Mouse (Mus musculus) MEL (cell line): ENCODE measurements around the gene Sh2d1a. TPM values are rescaled to one million over a fixed set of nuclear protein-coding genes. Genes with fewer than 3 reads are reported as not detected.

Source experiments
- DNase-seq: peaks from one replicate; pipeline ENCODE4 v3.0.0; 2011; ENCODE audit warnings: low read depth, low spot score
- H3K27ac ChIP-seq: 2 replicates; pipeline ENCODE4 v1.5.1; 2012; ENCODE audit warnings: low read depth, mild to moderate bottlenecking, control low read depth, low read length, moderate library complexity; ENCODE audit not compliant: control insufficient read depth
- H3K27me3 ChIP-seq, 2 experiments: fragments of 150-350 bp in 1 of 2; sonication (generic) in 1 of 2; 2 replicates each; pipeline ENCODE4 v1.6.1; 2012; ENCODE audit warnings: low read length in 2 of 2, mild to moderate bottlenecking in 2 of 2, improper control_type of control experiment in 1 of 2, moderate library complexity in 1 of 2; ENCODE audit not compliant: insufficient read depth in 2 of 2, control insufficient read depth in 1 of 2
- H3K36me3 ChIP-seq, 2 experiments: 2 replicates each; pipeline ENCODE4 v1.6.1; 2012 to 2014; ENCODE audit warnings: low read length in 2 of 2, improper control_type of control experiment in 1 of 2, inconsistent platforms in 1 of 2, mild to moderate bottlenecking in 1 of 2; ENCODE audit not compliant: insufficient read depth in 2 of 2, control insufficient read depth in 1 of 2
- H3K4me1 ChIP-seq, 2 experiments: fragments of 150-350 bp in 1 of 2; sonication (generic) in 1 of 2; 2 replicates each; pipeline ENCODE4 v1.6.1; 2012; ENCODE audit warnings: low read length in 2 of 2, improper control_type of control experiment in 1 of 2, mild to moderate bottlenecking in 1 of 2; ENCODE audit not compliant: insufficient read depth in 2 of 2, control insufficient read depth in 1 of 2
- H3K4me3 ChIP-seq, 2 experiments: fragments of 150-350 bp in 1 of 2; sonication (generic) in 1 of 2; 2 replicates each; pipeline ENCODE4 v1.5.1; 2012; ENCODE audit warnings: low read depth in 2 of 2, low read length in 2 of 2, mild to moderate bottlenecking in 2 of 2, moderate library complexity in 2 of 2, control low read depth in 1 of 2, improper control_type of control experiment in 1 of 2; ENCODE audit not compliant: control insufficient read depth in 1 of 2, insufficient read depth in 1 of 2
- H3K79me2 ChIP-seq: 2 replicates; pipeline ENCODE4 v1.6.1; 2012; ENCODE audit warnings: mild to moderate bottlenecking, low read length, moderate library complexity; ENCODE audit not compliant: control insufficient read depth, poor library complexity, insufficient read depth
- H3K9ac ChIP-seq: 2 replicates; pipeline ENCODE4 v1.6.1; 2012; ENCODE audit warnings: low read depth, mild to moderate bottlenecking, control low read depth, low read length, moderate library complexity; ENCODE audit not compliant: control insufficient read depth, poor library complexity, severe bottlenecking
- H3K9me3 ChIP-seq: fragments of 150-350 bp; sonication (generic); replicated peaks from 2 replicates; pipeline ENCODE4 v1.6.1; 2012; ENCODE audit warnings: mild to moderate bottlenecking, low read length, improper control_type of control experiment, moderate library complexity; ENCODE audit not compliant: insufficient read depth
- CHD1 ChIP-seq: IDR thresholded peaks from 2 replicates; pipeline ENCODE4 v1.6.1; 2012; ENCODE audit warnings: low read depth, mild to moderate bottlenecking, inconsistent platforms, low read length, improper control_type of control experiment
- CHD2 ChIP-seq: IDR thresholded peaks from 2 replicates; pipeline ENCODE4 v1.6.1; 2011; ENCODE audit warnings: low read length, improper control_type of control experiment
- ELF1 ChIP-seq: IDR thresholded peaks from 2 replicates; pipeline ENCODE4 v1.6.1; 2014; ENCODE audit warnings: low read depth, mild to moderate bottlenecking, inconsistent platforms, low read length, improper control_type of control experiment, moderate library complexity
- EP300 ChIP-seq, 2 experiments: IDR thresholded peaks; 2 replicates each; pipeline ENCODE4 v1.6.1; 2011; ENCODE audit warnings: improper control_type of control experiment in 2 of 2, low read length in 2 of 2, low read depth in 1 of 2, mild to moderate bottlenecking in 1 of 2
- GABPA ChIP-seq: IDR thresholded peaks from 2 replicates; pipeline ENCODE4 v1.6.1; 2012; ENCODE audit warnings: low read depth, mild to moderate bottlenecking, inconsistent platforms, low read length, improper control_type of control experiment, moderate library complexity
- HCFC1 ChIP-seq: IDR thresholded peaks from 2 replicates; pipeline ENCODE4 v1.6.1; 2012; ENCODE audit warnings: low read depth, mild to moderate bottlenecking, inconsistent platforms, low read length, improper control_type of control experiment, moderate library complexity
- JUND ChIP-seq: IDR thresholded peaks from 2 replicates; pipeline ENCODE4 v1.6.1; 2011; ENCODE audit warnings: low read depth, mild to moderate bottlenecking, improper control_type of control experiment, low read length
- MAFK ChIP-seq: IDR thresholded peaks from 2 replicates; pipeline ENCODE4 v1.6.1; 2011; ENCODE audit warnings: low read depth, mild to moderate bottlenecking, low read length, improper control_type of control experiment, borderline replicate concordance
- NRF1 ChIP-seq: IDR thresholded peaks from 2 replicates; pipeline ENCODE4 v1.6.1; 2014; ENCODE audit warnings: low read depth, mild to moderate bottlenecking, inconsistent platforms, low read length, improper control_type of control experiment, moderate library complexity; ENCODE audit not compliant: poor library complexity, insufficient read depth, severe bottlenecking
- POLR2A ChIP-seq, 2 experiments: IDR thresholded peaks; 2 replicates each; pipeline ENCODE4 v1.6.1; 2011 to 2012; ENCODE audit warnings: low read length in 2 of 2, mild to moderate bottlenecking in 2 of 2, control low read depth in 1 of 2, improper control_type of control experiment in 1 of 2, low read depth in 1 of 2, moderate library complexity in 1 of 2; ENCODE audit not compliant: control insufficient read depth in 1 of 2, insufficient read depth in 1 of 2, poor library complexity in 1 of 2
- POLR2AphosphoS2 ChIP-seq: IDR thresholded peaks from 2 replicates; pipeline ENCODE4 v1.6.1; 2011; ENCODE audit warnings: low read length, improper control_type of control experiment
- RAD21 ChIP-seq: IDR thresholded peaks from 2 replicates; pipeline ENCODE4 v1.6.1; 2011; ENCODE audit warnings: mild to moderate bottlenecking, low read depth, low read length, improper control_type of control experiment
- RCOR1 ChIP-seq: IDR thresholded peaks from 2 replicates; pipeline ENCODE4 v1.6.1; 2012; ENCODE audit warnings: low read depth, mild to moderate bottlenecking, inconsistent platforms, low read length, improper control_type of control experiment
- SIN3A ChIP-seq: IDR thresholded peaks from 2 replicates; pipeline ENCODE4 v1.6.1; 2012; ENCODE audit warnings: low read length, improper control_type of control experiment, inconsistent platforms
- SMC3 ChIP-seq: IDR thresholded peaks from 2 replicates; pipeline ENCODE4 v1.6.1; 2011; ENCODE audit warnings: low read depth, low read length, improper control_type of control experiment
- USF2 ChIP-seq, 2 experiments: IDR thresholded peaks; 2 replicates each; pipeline ENCODE4 v1.6.1; 2011 to 2012; ENCODE audit warnings: improper control_type of control experiment in 2 of 2, low read length in 2 of 2, borderline replicate concordance in 1 of 2, inconsistent platforms in 1 of 2, low read depth in 1 of 2, mild to moderate bottlenecking in 1 of 2; ENCODE audit not compliant: insufficient read depth in 1 of 2
- ZKSCAN1 ChIP-seq: IDR thresholded peaks from 2 replicates; pipeline ENCODE4 v1.6.1; 2012; ENCODE audit warnings: low read depth, mild to moderate bottlenecking, inconsistent platforms, low read length, improper control_type of control experiment, moderate library complexity
- ZMIZ1 ChIP-seq: IDR thresholded peaks from 2 replicates; pipeline ENCODE4 v1.6.1; 2012; ENCODE audit warnings: low read depth, mild to moderate bottlenecking, inconsistent platforms, low read length, improper control_type of control experiment, moderate library complexity
- ZNF384 ChIP-seq: IDR thresholded peaks from 2 replicates; pipeline ENCODE4 v1.6.1; 2012; ENCODE audit warnings: low read depth, mild to moderate bottlenecking, inconsistent platforms, low read length, improper control_type of control experiment
- polyA plus RNA-seq, 2 experiments: library from polyadenylated mRNA; stranded (reverse) in 1 of 2; unstranded in 1 of 2; fragments of >175 nt in 1 of 2; fragments of >200 nt in 1 of 2; gene quantifications; 2 replicates each; pipeline versions ENCODE4 v1.2.1 to v1.2.4; 2012; ENCODE audit warnings: low replicate concordance in 2 of 2, low read depth in 1 of 2; ENCODE audit not compliant: insufficient read length in 2 of 2, insufficient read depth in 1 of 2, missing spikeins in 1 of 2
- total RNA-seq: library from RNA; depleted of rRNA; stranded (reverse); fragments of 300-350 nt; gene quantifications from 2 replicates; pipeline ENCODE4 v1.2.3, GENCODE M21; 2012

Sh2d1a gene
- total and polyA plus RNA-seq, 3 experiments = not detected

DNA sequence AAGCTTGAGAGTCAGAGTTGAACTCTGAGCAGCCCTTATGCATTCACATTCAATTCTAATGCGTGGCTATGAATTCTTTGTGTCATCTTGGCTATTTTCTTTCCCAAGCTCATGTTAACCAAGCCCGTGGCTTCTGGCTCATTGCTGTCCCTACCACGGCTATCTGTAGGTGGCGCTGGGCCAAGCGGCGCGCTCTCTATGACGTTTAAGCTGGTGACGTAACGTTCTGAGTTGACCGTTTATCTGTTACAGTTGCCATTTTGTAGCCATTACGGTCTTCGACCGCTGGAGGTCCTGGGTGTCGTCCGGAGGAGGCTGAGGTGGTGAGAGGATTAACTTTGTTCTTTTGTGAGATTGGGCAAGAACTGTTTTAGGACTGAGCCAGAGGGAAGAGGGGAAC lies 12.8 kb upstream of the Sh2d1a start, which contains the start of gene Tex13c2:
Gene Tex13c2 (plus strand): TSS at position 246 of the 400 bp plus-strand sequence.
- H3K4me1 ChIP-seq = no peaks in the 10 kb centered on the region
- no peak within 1 kb of the TSS for H3K4me3 ChIP-seq
- H3K9ac ChIP-seq = no peak within 1 kb of the TSS
- H3K27me3 ChIP-seq = no peaks in the 10 kb centered on the region
- no peaks in the 10 kb centered on the region for H3K79me2 ChIP-seq
- TF ChIP-seq ZNF384 = no peak
- no peak for TF ChIP-seq JUND
- TF ChIP-seq SMC3 = no peak
- TF ChIP-seq NRF1 = no peak
- no peak for TF ChIP-seq HCFC1
- no peaks in the 10 kb centered on the region for H3K9me3 ChIP-seq
- H3K36me3 ChIP-seq = no peaks in the 10 kb centered on the region
- DNase-seq = no peak
- H3K27ac ChIP-seq = no peak within 1 kb of the TSS

DNA sequence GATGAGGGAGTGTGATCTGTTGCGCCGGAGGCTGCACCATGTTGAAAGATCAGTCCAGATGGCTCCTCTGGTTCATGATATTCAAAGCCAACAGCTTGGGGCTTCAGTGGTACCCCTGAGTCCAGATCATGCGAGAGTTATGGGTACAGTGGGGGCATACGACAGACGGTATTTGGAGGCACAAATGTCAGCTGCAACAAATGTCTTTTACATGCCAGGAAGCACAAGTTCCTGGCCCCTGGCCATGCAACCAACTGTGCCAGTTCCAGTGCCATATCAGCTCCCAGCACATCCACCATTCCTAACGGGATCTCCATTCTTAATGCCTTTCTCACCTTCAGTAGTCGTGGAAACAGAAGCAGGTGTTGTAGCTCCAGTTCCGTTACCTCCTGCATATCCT lies 11.9 kb upstream of the Sh2d1a start:
- Histone ChIP-seq H3K4me3 (no peak overlapping the region), H3K9ac (no peak overlapping the region), H3K9me3 (no peaks in the 10 kb centered on the region), H3K27me3 (no peaks in the 10 kb centered on the region), H3K4me1 (no peaks in the 10 kb centered on the region), H3K79me2 (no peaks in the 10 kb centered on the region), H3K27ac (no peak overlapping the region), H3K36me3 (no peaks in the 10 kb centered on the region)
- TF ChIP-seq SIN3A (no peak), ELF1 (no peak), ZMIZ1 (no peak), EP300 (IDR thresholded peaks at IDR 0.05; ENCODE audit: low read depth in 1 of 2, low read length in 2 of 2) (no peak), RCOR1 (no peak), POLR2A (IDR thresholded peaks at IDR 0.05; ENCODE audit: control insufficient read depth in 1 of 2, insufficient read depth in 1 of 2, low read depth in 1 of 2, low read length in 2 of 2, poor library complexity in 1 of 2) (no peak), ZKSCAN1 (no peak), GABPA (no peak), USF2 (IDR thresholded peaks at IDR 0.05; ENCODE audit: borderline replicate concordance in 1 of 2, insufficient read depth in 1 of 2, low read depth in 1 of 2, low read length in 2 of 2) (no peak), CHD1 (no peak), MAFK (no peak), CHD2 (no peak), POLR2AphosphoS2 (no peak), RAD21 (no peak)
- DNase-seq = no peak
